Mouse (Mus musculus) midbrain, embryonic 14.5 days (tissue): ENCODE results near the gene Brsk1. TPM values are rescaled to one million over a fixed set of nuclear protein-coding genes. Genes with fewer than 3 reads are reported as not detected.
A peak's percentile ranks its signal among the peaks of the same experiment; 100 is the strongest.

Source experiments
- ATAC-seq: fragments of 200-750 bp; cut with Nextera tagmentation; 2 replicates; pipeline ENCODE4 v1.8.0; 2017; ENCODE audit warnings: moderate number of reproducible peaks, moderate library complexity; ENCODE audit not compliant: low FRiP score, low TSS enrichment
- DNase-seq: peaks from one replicate; pipeline ENCODE4 v3.0.0-alpha.2; 2015
- H3K27ac ChIP-seq: fragments of 300-500 bp; sonication (generic); replicated peaks from 2 replicates; pipeline ENCODE4 v1.5.1; 2014; ENCODE audit warnings: mild to moderate bottlenecking, low read depth, low read length, moderate library complexity
- H3K27me3 ChIP-seq: fragments of 300-500 bp; sonication (generic); 2 replicates; pipeline ENCODE4 v1.6.1; 2014; ENCODE audit warnings: low read length, control low read depth, mixed read lengths; ENCODE audit not compliant: control insufficient read depth, insufficient read depth
- H3K36me3 ChIP-seq: fragments of 300-500 bp; sonication (generic); 2 replicates; pipeline ENCODE4 v1.6.1; 2014; ENCODE audit warnings: low read length, control low read depth; ENCODE audit not compliant: control insufficient read depth, insufficient read depth
- H3K4me1 ChIP-seq: fragments of 300-500 bp; sonication (generic); 2 replicates; pipeline ENCODE4 v1.6.1; 2014; ENCODE audit warnings: mild to moderate bottlenecking, antibody characterized with exemption, low read length, control low read depth; ENCODE audit not compliant: control insufficient read depth, insufficient read depth
- H3K4me2 ChIP-seq: fragments of 300-500 bp; sonication (generic); 2 replicates; pipeline ENCODE4 v1.6.1; 2014; ENCODE audit warnings: mild to moderate bottlenecking, low read length, moderate library complexity
- H3K4me3 ChIP-seq: fragments of 300-500 bp; sonication (generic); replicated peaks from 2 replicates; pipeline ENCODE4 v1.5.1; 2014; ENCODE audit warnings: low read depth, low read length
- H3K9ac ChIP-seq: fragments of 300-500 bp; sonication (generic); replicated peaks from 2 replicates; pipeline ENCODE4 v1.6.1; 2014; ENCODE audit warnings: mild to moderate bottlenecking, low read length, moderate library complexity
- H3K9me3 ChIP-seq: fragments of 300-500 bp; sonication (generic); 2 replicates; pipeline ENCODE4 v1.6.1; 2016; ENCODE audit warnings: low read length, control low read depth, mixed read lengths; ENCODE audit not compliant: control insufficient read depth
- WGBS: fragments of 180-500 bp; shearing (Covaris S2); extraction: QIAGEN DNeasy Blood & Tissue Kit; methylation state at CpG from one replicate; pipeline ENCODE4 v1.1.7; 2014; 5-methylcytosine and 5-hydroxymethylcytosine counted together
- polyA plus RNA-seq: library from polyadenylated mRNA; unstranded; fragments of >200 nt; fragmentation: Nextera tagmentation; extraction: Ambion mirVana; gene quantifications from 2 replicates; pipeline ENCODE4 v1.2.1, GENCODE M21; 2014

Brsk1 gene
- polyA plus RNA-seq, 1 experiment from 2014 or later: 10.0 TPM

GRCm38 (mm10) chr7:4744886-4745285 lies 54.5 kb downstream of the Brsk1 start:
- no peak overlapping the region for H3K9ac ChIP-seq
- H3K27me3 ChIP-seq: no peaks in the 10 kb centered on the region
- no peak overlapping the region for H3K4me3 ChIP-seq
- H3K27ac ChIP-seq: no peak overlapping the region
- H3K9me3 ChIP-seq: no peaks in the 10 kb centered on the region
- no peak for ATAC-seq
- over 99% methylated on average over 5 of the region's 6 CpGs for WGBS
- H3K36me3 ChIP-seq: peaks cover 38% of the 10 kb centered on the region
- DNase-seq: no peak
- H3K4me2 ChIP-seq: no peak overlapping the region
- peaks cover 19% of the 10 kb centered on the region for H3K4me1 ChIP-seq

- H3K36me3 ChIP-seq: peaks cover 38% of the 10 kb centered on the region
- no peak overlapping the region for H3K4me2 ChIP-seq
- H3K4me1 ChIP-seq: peaks cover 13% of the 10 kb centered on the region
- no peak overlapping the region for H3K4me3 ChIP-seq
- H3K27me3 ChIP-seq: no peaks in the 10 kb centered on the region
- 82% methylated on average over 22 of the region's 22 CpGs for WGBS
- no peak for DNase-seq
- H3K27ac ChIP-seq: no peak overlapping the region
- no peak for ATAC-seq
- no peak overlapping the region for H3K9ac ChIP-seq
- no peaks in the 10 kb centered on the region for H3K9me3 ChIP-seq
Observed at GRCm38 (mm10) chr7:4746326-4746980, 56.0 kb downstream of the Brsk1 start.

DNA sequence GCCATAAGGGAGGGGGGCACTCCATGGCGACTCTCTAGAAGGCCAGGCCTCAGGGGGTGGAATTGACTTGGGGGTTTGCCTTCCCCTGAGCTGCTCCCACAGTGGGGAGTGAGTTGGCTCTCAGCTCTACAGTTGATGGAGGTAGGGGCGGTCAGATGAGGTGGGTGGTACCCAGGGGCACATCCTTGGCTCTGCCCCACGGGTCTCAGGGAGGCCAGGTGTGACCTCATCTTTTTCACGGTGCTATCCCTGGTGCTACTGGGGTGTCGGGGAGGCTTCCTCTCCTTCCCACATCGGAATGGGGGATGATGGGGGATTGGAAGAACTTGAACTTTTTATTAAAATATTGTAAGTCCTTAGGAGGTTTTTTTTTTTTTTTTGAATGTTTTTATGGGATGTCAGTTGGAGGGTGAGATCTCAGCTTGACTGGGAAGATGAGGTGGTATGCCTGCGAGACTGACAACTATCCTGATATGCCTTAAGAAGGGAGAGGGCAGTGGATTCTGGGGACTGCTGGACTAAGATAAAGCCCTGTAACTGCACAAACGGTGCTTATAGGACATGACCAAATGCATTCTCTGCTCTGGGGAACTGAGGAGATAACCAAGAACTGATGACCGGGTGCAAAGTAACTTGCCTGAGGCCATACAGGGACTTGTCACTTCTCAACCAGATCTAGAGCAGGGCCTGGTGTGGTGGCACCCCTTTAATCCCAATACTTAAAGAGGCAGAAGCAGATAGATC lies 56.9 kb downstream of the Brsk1 start:
- H3K27ac ChIP-seq: no peak overlapping the region
- H3K4me2 ChIP-seq: no peak overlapping the region
- no peak overlapping the region for H3K9ac ChIP-seq
- DNase-seq (no peak), ATAC-seq (no peak)
- peaks cover 13% of the 10 kb centered on the region for H3K4me1 ChIP-seq
- no peak overlapping the region for H3K4me3 ChIP-seq
- H3K36me3 ChIP-seq: peaks cover 38% of the 10 kb centered on the region
- WGBS: 78% methylated on average over 9 of the region's 9 CpGs
- no peaks in the 10 kb centered on the region for H3K27me3 ChIP-seq
- no peaks in the 10 kb centered on the region for H3K9me3 ChIP-seq

GRCm38 (mm10) chr7:4748321-4748720 lies 57.9 kb downstream of the Brsk1 start:
- peaks cover 32% of the 10 kb centered on the region for H3K36me3 ChIP-seq
- 82% methylated on average over 4 of the region's 4 CpGs for WGBS
- H3K9ac ChIP-seq: no peak overlapping the region
- H3K4me1 ChIP-seq: peaks cover 14% of the 10 kb centered on the region
- H3K27ac ChIP-seq: no peak overlapping the region
- DNase-seq (no peak), ATAC-seq (no peak)
- H3K9me3 ChIP-seq: no peaks in the 10 kb centered on the region
- no peak overlapping the region for H3K4me2 ChIP-seq
- no peaks in the 10 kb centered on the region for H3K27me3 ChIP-seq
- H3K4me3 ChIP-seq: no peak overlapping the region

GRCm38 (mm10) chr7:4749169-4749568 lies 58.8 kb downstream of the Brsk1 start:
- Histone ChIP-seq H3K9me3 (no peaks in the 10 kb centered on the region), H3K36me3 (peaks cover 27% of the 10 kb centered on the region), H3K4me3 (no peak overlapping the region), H3K4me1 (peaks cover 14% of the 10 kb centered on the region), H3K9ac (no peak overlapping the region), H3K4me2 (no peak overlapping the region), H3K27ac (no peak overlapping the region), H3K27me3 (no peaks in the 10 kb centered on the region)
- ATAC-seq (no peak), DNase-seq (no peak)
- WGBS: 89% methylated on average over 2 of the region's 2 CpGs

- DNase-seq (peak; percentile 48), ATAC-seq (peak; percentile 77)
- WGBS: 3% methylated on average over 30 of the region's 30 CpGs
- peak overlapping the region; percentile 28 for H3K4me3 ChIP-seq
- H3K27me3 ChIP-seq: no peaks in the 10 kb centered on the region
- H3K9me3 ChIP-seq: no peaks in the 10 kb centered on the region
- peaks cover 6% of the 10 kb centered on the region; the same call in 1 of the 2 replicates for H3K36me3 ChIP-seq
- no peak overlapping the region for H3K27ac ChIP-seq
- peak overlapping the region; percentile 50 for H3K4me2 ChIP-seq
- H3K4me1 ChIP-seq: peaks cover 14% of the 10 kb centered on the region
- H3K9ac ChIP-seq: no peak overlapping the region
Observed at GRCm38 (mm10) chr7:4751971-4752820, 61.8 kb downstream of the Brsk1 start.

GRCm38 (mm10) chr7:4752821-4753570 lies 62.6 kb downstream of the Brsk1 start, which contains the start of gene Cox6b2:
Cox6b2 (minus strand) TSS chr7:4753094.
- Histone ChIP-seq H3K4me1 (peaks cover 14% of the 10 kb centered on the region), H3K4me2 (peak within 1 kb of the TSS; percentile 50), H3K9me3 (no peaks in the 10 kb centered on the region), H3K9ac (no peak within 1 kb of the TSS), H3K36me3 (0 out of 2 replicates have a peak, but pooled peaks cover 3% of the 10 kb centered on the region), H3K27me3 (no peaks in the 10 kb centered on the region), H3K4me3 (peak within 1 kb of the TSS; percentile 28), H3K27ac (no peak within 1 kb of the TSS)
- ATAC-seq: peak; percentile 91
- WGBS: 3% methylated on average over 24 of the region's 24 CpGs
- DNase-seq: peak; percentile 88

DNA sequence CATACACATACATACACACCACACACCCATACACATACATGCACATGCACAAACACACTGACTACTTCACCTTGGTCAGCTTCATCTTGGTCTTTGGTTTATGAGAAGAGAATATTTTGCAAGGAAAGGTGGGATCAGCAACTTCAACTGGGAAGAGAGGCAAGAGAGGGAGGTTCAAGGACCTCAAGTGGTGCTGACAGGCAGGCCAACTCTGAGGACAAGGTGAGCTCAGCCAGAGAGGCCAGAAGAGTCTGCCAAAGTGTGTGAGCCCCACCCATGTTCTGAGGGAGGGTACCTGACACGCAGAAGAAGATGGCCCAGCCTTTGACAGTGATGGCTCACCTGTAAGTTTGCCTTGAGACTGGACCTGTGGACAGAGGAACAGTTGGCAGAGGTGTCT lies 69.3 kb downstream of the Brsk1 start:
- H3K36me3 ChIP-seq: no peaks in the 10 kb centered on the region
- H3K27ac ChIP-seq: no peak overlapping the region
- H3K4me2 ChIP-seq: no peak overlapping the region
- no peaks in the 10 kb centered on the region for H3K4me1 ChIP-seq
- no peaks in the 10 kb centered on the region for H3K9me3 ChIP-seq
- no peak for ATAC-seq
- H3K4me3 ChIP-seq: no peak overlapping the region
- H3K27me3 ChIP-seq: no peaks in the 10 kb centered on the region
- no peak overlapping the region for H3K9ac ChIP-seq
- no peak for DNase-seq
- 50% methylated on average over 1 of the region's 1 CpGs for WGBS
